Mouse (Mus musculus) stomach, embryonic 15.5 days (tissue): ENCODE results near the gene Kif21b. TPM values are rescaled to one million over a fixed set of nuclear protein-coding genes. Genes with fewer than 3 reads are reported as not detected.

Experiments used
- ATAC-seq: fragments of 200-750 bp; cut with Nextera tagmentation; 2 replicates; pipeline ENCODE4 v1.8.0; 2017; ENCODE audit warnings: low read depth, moderate number of reproducible peaks, moderate TSS enrichment; ENCODE audit not compliant: insufficient read depth, low FRiP score
- H3K27ac ChIP-seq: fragments of 300-500 bp; sonication (generic); 2 replicates; pipeline ENCODE4 v1.5.1; 2015; ENCODE audit warnings: mild to moderate bottlenecking, inconsistent platforms
- H3K27me3 ChIP-seq: fragments of 300-500 bp; sonication (generic); replicated peaks from 2 replicates; pipeline ENCODE4 v1.6.1; 2015; ENCODE audit warnings: inconsistent platforms
- H3K36me3 ChIP-seq: fragments of 300-500 bp; sonication (generic); 2 replicates; pipeline ENCODE4 v1.6.1; 2015; ENCODE audit warnings: inconsistent platforms
- H3K4me1 ChIP-seq: fragments of 300-500 bp; sonication (generic); 2 replicates; pipeline ENCODE4 v1.6.1; 2015; ENCODE audit warnings: inconsistent platforms
- H3K4me2 ChIP-seq: fragments of 300-500 bp; sonication (generic); 2 replicates; pipeline ENCODE4 v1.6.1; 2015; ENCODE audit warnings: mild to moderate bottlenecking, inconsistent platforms
- H3K4me3 ChIP-seq: fragments of 300-500 bp; sonication (generic); replicated peaks from 2 replicates; pipeline ENCODE4 v1.5.1; 2015; ENCODE audit warnings: inconsistent platforms
- H3K9ac ChIP-seq: fragments of 300-500 bp; sonication (generic); 2 replicates; pipeline ENCODE4 v1.6.1; 2015; ENCODE audit warnings: inconsistent platforms
- H3K9me3 ChIP-seq: fragments of 300-500 bp; sonication (generic); 2 replicates; pipeline ENCODE4 v1.6.1; 2016; ENCODE audit warnings: inconsistent platforms
- WGBS: fragments of 180-500 bp; shearing (Covaris S2); methylation state at CpG from one replicate; pipeline ENCODE4 v1.1.7; 2015; 5-methylcytosine and 5-hydroxymethylcytosine counted together
- polyA plus RNA-seq: library from polyadenylated mRNA; unstranded; fragments of >200 nt; fragmentation: Nextera tagmentation; extraction: Ambion mirVana; gene quantifications from 2 replicates; pipeline ENCODE4 v1.2.1, GENCODE M21; 2015

Kif21b gene
- polyA plus RNA-seq, 1 experiment from 2014 or later = 3.3 TPM

DNA sequence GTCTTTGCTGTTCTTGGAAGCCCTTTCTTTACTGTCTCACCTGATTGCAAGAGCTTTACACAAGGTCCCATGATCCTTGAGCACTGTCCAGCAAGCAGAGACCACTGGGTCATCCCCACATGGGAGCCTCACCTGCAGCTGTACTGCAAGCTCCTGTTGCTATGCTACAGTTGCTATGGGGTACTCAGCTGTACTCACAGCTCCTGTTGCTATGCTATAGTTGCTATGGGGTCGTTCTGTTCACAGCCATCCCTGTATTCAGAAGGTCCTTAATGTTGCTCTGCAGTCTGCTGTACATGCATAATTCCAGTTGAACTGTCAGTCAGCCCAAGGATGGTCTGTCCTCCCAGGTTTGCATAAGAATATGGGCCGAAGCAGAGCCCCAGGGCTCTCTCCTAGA lies 34.2 kb downstream of the Kif21b start:
- H3K4me1 ChIP-seq = no peaks in the 10 kb centered on the region
- H3K27me3 ChIP-seq = no peaks in the 10 kb centered on the region
- H3K9ac ChIP-seq = no peak overlapping the region
- no peaks in the 10 kb centered on the region for H3K36me3 ChIP-seq
- H3K4me2 ChIP-seq = no peak overlapping the region
- ATAC-seq = no peak
- no peaks in the 10 kb centered on the region for H3K9me3 ChIP-seq
- no peak overlapping the region for H3K4me3 ChIP-seq
- WGBS = 70% methylated on average over 2 of the region's 2 CpGs
- no peak overlapping the region for H3K27ac ChIP-seq

DNA sequence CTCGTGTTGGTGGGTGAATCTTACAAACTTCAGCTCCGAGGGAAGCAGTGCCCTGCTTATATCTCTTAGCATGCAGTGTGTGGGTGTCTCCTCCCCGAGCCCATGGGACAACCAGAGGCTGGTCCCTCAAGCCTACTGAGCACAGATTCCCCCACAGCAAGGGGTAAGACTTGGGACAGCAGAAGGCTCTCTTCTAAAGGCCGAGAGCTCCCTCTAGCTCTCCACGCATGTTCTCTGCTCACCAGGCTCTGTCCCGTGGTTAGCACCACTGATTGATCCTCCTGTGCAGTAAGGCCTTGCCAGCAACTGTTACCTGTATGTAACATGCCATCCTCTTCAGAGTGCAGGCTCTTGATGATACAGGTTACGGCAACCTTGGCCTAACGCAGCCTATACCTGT lies 36.5 kb downstream of the Kif21b start:
- H3K27ac ChIP-seq = no peak overlapping the region
- 63% methylated on average over 8 of the region's 8 CpGs for WGBS
- H3K4me2 ChIP-seq = no peak overlapping the region
- H3K27me3 ChIP-seq = no peaks in the 10 kb centered on the region
- no peak for ATAC-seq
- H3K36me3 ChIP-seq = no peaks in the 10 kb centered on the region
- no peak overlapping the region for H3K4me3 ChIP-seq
- no peak overlapping the region for H3K9ac ChIP-seq
- no peaks in the 10 kb centered on the region for H3K9me3 ChIP-seq
- H3K4me1 ChIP-seq = 0 out of 2 replicates have a peak, but pooled peaks cover under 1% of the 10 kb centered on the region

DNA sequence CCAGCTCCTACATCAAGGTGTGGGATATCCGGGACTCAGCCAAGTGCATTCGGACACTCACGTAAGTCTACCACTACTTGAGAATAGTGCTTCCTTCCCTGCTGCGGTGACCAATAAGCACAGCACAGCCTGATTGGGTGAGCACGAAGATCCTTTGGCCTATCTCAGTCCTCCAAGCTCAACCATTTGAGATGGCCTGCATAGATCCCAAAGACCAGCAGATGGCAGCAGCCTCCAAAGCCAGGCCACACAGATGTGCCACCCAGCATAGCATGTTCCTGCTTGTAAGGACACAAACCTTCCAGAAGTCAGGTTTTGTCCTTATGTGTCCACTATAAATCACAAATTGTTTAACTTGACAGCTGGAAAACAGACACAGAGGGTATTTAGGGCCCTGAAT lies 38.9 kb downstream of the Kif21b start:
- ATAC-seq = peak; percentile 36; the same call in 1 of the 2 replicates
- Histone ChIP-seq H3K9me3 (no peaks in the 10 kb centered on the region), H3K27ac (no peak overlapping the region), H3K27me3 (no peaks in the 10 kb centered on the region), H3K4me2 (peak overlapping the region; percentile 33; the same call in 1 of the 2 replicates), H3K36me3 (no peaks in the 10 kb centered on the region), H3K9ac (no peak overlapping the region), H3K4me3 (no peak overlapping the region), H3K4me1 (peaks cover 22% of the 10 kb centered on the region)
- 9% methylated on average over 5 of the region's 5 CpGs for WGBS

DNA sequence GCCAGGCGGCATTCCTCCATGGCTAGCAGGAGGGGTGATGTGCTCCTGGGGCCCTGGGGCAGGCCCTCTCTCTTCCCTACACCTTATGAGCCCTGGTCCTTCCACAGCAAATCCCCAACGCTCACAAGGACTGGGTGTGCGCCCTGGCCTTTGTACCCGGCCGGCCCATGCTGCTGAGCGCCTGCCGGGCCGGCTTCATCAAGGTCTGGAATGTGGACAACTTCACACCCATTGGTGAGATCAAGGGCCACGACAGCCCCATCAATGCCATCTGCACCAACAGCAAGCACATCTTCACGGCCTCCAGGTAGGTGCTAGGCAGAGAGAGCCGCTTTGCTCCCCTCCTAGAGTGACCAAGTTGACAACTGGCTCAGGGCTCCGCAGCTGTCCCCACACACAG lies 41.5 kb downstream of the Kif21b start:
- H3K27me3 ChIP-seq = no peaks in the 10 kb centered on the region
- peaks cover 30% of the 10 kb centered on the region for H3K4me1 ChIP-seq
- no peak for ATAC-seq
- H3K9ac ChIP-seq = no peak overlapping the region
- 70% methylated on average over 12 of the region's 12 CpGs for WGBS
- peaks cover 6% of the 10 kb centered on the region; the same call in 1 of the 2 replicates for H3K36me3 ChIP-seq
- H3K4me3 ChIP-seq = no peak overlapping the region
- no peak overlapping the region for H3K4me2 ChIP-seq
- H3K9me3 ChIP-seq = no peaks in the 10 kb centered on the region
- H3K27ac ChIP-seq = no peak overlapping the region

DNA sequence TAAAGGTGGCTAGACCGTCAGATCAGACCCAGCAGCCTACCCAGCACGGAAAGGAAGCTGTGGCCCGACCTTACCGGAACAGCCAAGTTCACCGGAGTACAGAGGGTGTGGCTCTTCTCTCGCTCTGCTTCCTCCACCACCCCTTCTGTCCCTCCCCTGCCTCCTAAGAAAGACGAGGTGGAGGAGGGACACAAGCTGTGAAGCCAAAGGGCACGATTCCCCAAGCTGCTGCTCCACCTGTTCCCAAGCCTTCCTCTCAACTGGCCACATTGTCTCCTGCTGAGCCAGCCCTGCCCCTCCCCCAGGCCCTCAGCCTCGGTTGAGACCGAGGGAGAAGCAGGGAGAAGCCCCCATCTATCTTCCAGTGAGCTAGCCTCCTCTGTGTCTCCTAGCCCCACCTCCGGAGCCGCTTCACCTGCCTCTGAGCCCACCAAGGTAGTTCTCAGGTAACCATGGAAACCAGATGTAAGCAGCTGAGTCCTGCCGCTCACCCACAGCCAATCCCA lies 43.0 kb downstream of the Kif21b start:
- peak overlapping the region; percentile 37 for H3K4me2 ChIP-seq
- peaks cover 6% of the 10 kb centered on the region; the same call in 1 of the 2 replicates for H3K36me3 ChIP-seq
- H3K4me3 ChIP-seq = no peak overlapping the region
- H3K4me1 ChIP-seq = peaks cover 35% of the 10 kb centered on the region
- no peaks in the 10 kb centered on the region for H3K27me3 ChIP-seq
- WGBS = 20% methylated on average over 13 of the region's 13 CpGs
- H3K27ac ChIP-seq = peak overlapping the region; percentile 70
- H3K9me3 ChIP-seq = no peaks in the 10 kb centered on the region
- H3K9ac ChIP-seq = no peak overlapping the region
- ATAC-seq = peak; percentile 51

DNA sequence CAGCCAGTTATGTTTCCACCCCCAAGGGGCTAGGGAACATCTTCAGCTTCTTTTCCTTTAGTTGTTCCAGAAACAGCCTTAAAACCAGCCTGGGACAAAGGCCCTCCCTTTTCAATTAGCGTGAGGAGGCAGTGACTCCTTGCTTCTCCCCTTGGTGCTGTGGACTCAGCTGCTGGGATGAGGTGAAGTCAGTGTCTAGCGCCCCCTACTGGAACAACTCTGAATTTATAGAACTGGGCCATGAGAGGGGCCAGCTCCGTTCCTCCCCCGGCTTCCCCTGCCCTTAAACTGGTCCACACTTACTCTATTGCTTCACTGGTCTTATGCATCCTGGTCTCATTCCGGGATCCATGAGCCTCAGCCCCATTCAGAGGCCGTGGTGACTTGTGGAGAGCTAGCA lies 44.0 kb downstream of the Kif21b start:
- no peak overlapping the region for H3K9ac ChIP-seq
- no peaks in the 10 kb centered on the region for H3K9me3 ChIP-seq
- H3K4me1 ChIP-seq = peaks cover 35% of the 10 kb centered on the region
- H3K27ac ChIP-seq = peak overlapping the region; percentile 70; the same call in 1 of the 2 replicates
- no peak overlapping the region for H3K4me2 ChIP-seq
- 27% methylated on average over 6 of the region's 6 CpGs for WGBS
- H3K36me3 ChIP-seq = peaks cover 6% of the 10 kb centered on the region; the same call in 1 of the 2 replicates
- ATAC-seq = no peak
- H3K4me3 ChIP-seq = no peak overlapping the region
- H3K27me3 ChIP-seq = no peaks in the 10 kb centered on the region

DNA sequence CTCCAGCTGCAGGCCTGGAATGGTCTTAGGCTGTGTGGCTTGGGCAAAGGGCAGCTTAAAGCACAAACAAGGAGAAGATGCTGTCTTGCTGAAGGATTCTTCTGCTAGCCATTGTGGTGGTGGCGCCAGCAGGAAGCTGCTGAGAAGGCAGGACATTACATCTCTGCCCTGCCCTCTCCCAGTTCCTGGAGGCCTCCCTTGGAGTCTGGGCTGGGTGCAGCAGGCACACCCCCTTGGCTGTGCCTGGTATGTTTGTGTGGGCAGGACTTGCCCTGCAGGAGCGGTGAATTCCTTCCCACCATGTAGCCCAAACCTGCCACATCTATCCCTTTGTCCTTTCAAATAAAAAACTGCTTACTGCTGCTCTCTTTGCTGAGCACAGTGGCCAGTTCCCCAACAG lies 45.9 kb downstream of the Kif21b start:
- Histone ChIP-seq H3K36me3 (peaks cover 6% of the 10 kb centered on the region; the same call in 1 of the 2 replicates), H3K9me3 (no peaks in the 10 kb centered on the region), H3K27me3 (no peaks in the 10 kb centered on the region), H3K4me1 (peaks cover 35% of the 10 kb centered on the region), H3K4me3 (no peak overlapping the region), H3K4me2 (no peak overlapping the region), H3K9ac (no peak overlapping the region), H3K27ac (0 out of 2 replicates have a peak overlapping the region, but pooled peaks have one; percentile 35)
- whole genome bisulfite sequencing = 65% methylated on average over 2 of the region's 2 CpGs
- no peak; the same call in 1 of the 2 replicates for ATAC-seq

DNA sequence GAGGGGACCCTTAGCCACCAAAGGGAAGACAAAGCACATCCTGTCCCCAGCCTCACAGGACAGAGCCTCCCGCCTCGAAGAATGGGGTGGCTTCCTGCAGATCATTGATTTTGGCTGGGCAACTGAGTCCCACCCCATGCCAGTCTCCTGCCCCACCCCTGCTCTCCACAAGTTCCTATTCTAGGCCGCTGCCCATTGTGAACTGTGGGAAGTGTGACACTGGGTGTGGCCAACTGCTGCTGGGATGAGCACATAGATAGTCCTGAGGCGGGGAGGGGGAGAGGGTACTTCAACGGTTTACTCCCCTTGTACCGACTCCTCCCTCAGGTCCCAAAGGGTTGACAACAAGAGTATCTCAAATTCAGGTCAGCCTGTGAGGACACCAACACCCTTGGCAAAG lies 47.6 kb downstream of the Kif21b start:
- Histone ChIP-seq H3K9me3 (no peaks in the 10 kb centered on the region), H3K27ac (no peak overlapping the region), H3K9ac (no peak overlapping the region), H3K4me2 (no peak overlapping the region), H3K4me1 (peaks cover 27% of the 10 kb centered on the region), H3K27me3 (no peaks in the 10 kb centered on the region), H3K36me3 (peaks cover 6% of the 10 kb centered on the region; the same call in 1 of the 2 replicates), H3K4me3 (no peak overlapping the region)
- ATAC-seq = no peak
- 49% methylated on average over 6 of the region's 6 CpGs for WGBS

DNA sequence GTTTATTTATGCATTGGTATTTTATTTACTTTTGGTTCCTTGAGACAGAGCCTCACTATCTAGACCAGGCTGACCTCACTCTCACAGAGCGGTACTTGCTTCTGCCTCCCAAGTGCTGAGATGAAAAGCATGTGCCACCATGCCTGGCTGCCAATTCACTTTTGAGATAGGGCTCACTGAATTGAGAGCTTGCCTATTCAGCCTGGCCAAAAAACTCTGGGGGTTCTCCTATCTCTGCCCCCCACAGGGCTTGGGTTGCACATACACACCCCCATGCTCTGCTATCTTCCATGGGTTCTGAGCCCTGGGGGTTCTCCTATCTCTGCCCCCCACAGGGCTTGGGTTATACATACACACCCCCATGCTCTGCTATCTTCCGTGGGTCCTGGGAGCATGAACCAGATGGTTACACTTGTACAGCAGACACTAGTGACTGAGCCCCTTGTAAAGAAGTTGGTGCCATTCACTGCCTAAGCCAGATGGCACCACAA lies 48.4 kb downstream of the Kif21b start:
- no peaks in the 10 kb centered on the region for H3K27me3 ChIP-seq

DNA sequence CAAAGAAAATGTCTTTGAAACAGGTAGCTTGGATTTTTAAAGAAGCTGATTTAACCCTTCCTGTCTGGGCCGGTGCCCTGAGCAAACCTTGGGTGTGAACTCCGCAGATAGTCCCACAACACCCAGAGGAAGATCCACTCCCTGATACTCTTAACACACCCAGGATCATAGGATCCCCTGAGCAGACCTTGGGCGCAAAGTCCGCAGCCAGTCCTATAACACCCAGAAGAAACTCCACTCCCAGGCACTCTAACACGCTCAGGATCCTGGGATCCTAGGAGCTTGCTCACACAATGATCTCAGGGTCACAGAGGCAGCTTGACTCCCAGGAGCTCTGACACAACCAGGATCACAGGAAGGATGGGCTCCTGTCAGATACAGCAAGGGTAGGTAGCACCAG lies 58.8 kb downstream of the Kif21b start:
- Histone ChIP-seq H3K27me3 (no peaks in the 10 kb centered on the region), H3K27ac (no peak overlapping the region), H3K4me1 (no peaks in the 10 kb centered on the region), H3K4me2 (no peak overlapping the region), H3K36me3 (no peaks in the 10 kb centered on the region), H3K9ac (no peak overlapping the region), H3K4me3 (no peak overlapping the region), H3K9me3 (no peaks in the 10 kb centered on the region)
- no peak for ATAC-seq
- 91% methylated on average over 5 of the region's 5 CpGs for WGBS

More for the DNA sequence above, 48.4 kb downstream of the Kif21b start:
- 58% methylated on average over 2 of the region's 2 CpGs for WGBS
- Histone ChIP-seq H3K4me1 (peaks cover 19% of the 10 kb centered on the region; the same call in 1 of the 2 replicates), H3K36me3 (peaks cover 6% of the 10 kb centered on the region; the same call in 1 of the 2 replicates), H3K4me3 (no peak overlapping the region), H3K9me3 (no peaks in the 10 kb centered on the region), H3K4me2 (no peak overlapping the region), H3K9ac (no peak overlapping the region), H3K27ac (no peak overlapping the region)
- ATAC-seq = peak; percentile 48; the same call in 1 of the 2 replicates

DNA sequence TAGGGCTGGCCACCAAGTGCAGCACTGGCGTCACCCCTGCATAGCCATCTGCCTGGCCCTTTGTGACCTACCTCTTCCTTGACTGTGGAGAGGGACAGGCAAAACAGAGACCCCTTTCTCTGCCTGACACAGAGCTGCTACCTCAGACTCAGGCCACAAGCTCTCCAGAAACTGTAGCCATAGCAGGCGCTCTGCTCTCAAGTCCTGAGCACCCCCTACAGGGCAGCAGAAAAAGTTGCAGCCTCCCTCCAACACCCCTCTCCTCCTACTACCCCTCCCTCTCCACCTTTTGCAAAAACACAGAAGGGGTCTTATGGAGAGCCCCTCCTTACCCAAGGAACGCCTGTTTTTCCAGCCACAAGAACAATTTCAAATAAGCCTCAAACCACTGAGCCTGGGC lies 81.6 kb downstream of the Kif21b start, which contains the start of gene Mroh3:
Mroh3 (minus strand) TSS at position 26 of the 400 bp plus-strand sequence.
- Histone ChIP-seq H3K4me1 (no peaks in the 10 kb centered on the region), H3K27me3 (no peaks in the 10 kb centered on the region), H3K4me3 (no peak within 1 kb of the TSS), H3K27ac (no peak within 1 kb of the TSS), H3K9ac (no peak within 1 kb of the TSS), H3K4me2 (no peak within 1 kb of the TSS), H3K9me3 (no peaks in the 10 kb centered on the region), H3K36me3 (no peaks in the 10 kb centered on the region)
- 63% methylated on average over 3 of the region's 3 CpGs for WGBS
- no peak for ATAC-seq

DNA sequence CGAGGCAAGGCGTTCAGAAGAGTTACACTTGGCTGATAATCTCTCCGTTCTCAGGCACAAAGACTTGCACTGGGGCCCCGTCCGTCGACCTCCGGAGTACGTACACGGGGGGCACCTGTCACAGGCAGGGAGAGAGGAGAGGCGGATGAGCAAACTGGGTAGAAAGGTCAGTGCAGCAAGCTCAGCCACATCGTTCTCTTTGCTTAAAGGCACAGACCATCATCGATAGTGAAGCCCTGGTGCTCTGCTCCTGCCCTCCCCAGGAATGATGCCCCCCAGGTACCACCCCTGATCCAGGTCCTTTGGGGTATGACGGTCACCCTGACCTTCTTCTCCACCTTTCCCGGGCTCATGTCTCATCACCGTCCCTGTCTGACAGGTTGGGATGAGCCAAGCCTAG lies 83.1 kb downstream of the Kif21b start:
- Histone ChIP-seq H3K4me2 (no peak overlapping the region), H3K36me3 (0 out of 2 replicates have a peak, but pooled peaks cover 3% of the 10 kb centered on the region), H3K4me1 (no peaks in the 10 kb centered on the region), H3K27ac (no peak overlapping the region), H3K9ac (no peak overlapping the region), H3K9me3 (no peaks in the 10 kb centered on the region), H3K27me3 (no peaks in the 10 kb centered on the region), H3K4me3 (no peak overlapping the region)
- WGBS = 72% methylated on average over 15 of the region's 15 CpGs
- no peak for ATAC-seq
